Mouse (Mus musculus) lung, adult 2 months (tissue): ENCODE data around the gene Nfkb1.
A peak's percentile ranks its signal among the peaks of the same experiment; 100 is the strongest.

Source experiments
- CTCF ChIP-seq: fragments of 200-500 bp; IDR thresholded peaks from 2 replicates; pipeline ENCODE4 v1.5.1; 2011; ENCODE audit warnings: mild to moderate bottlenecking, low read length, control low read depth; ENCODE audit not compliant: insufficient read depth
- POLR2A ChIP-seq: fragments of 200-500 bp; IDR thresholded peaks from 2 replicates; pipeline ENCODE4 v1.6.1; 2011; ENCODE audit warnings: low read depth, mild to moderate bottlenecking, control low read depth, low read length, borderline replicate concordance; ENCODE audit errors: extremely low read depth

- TF ChIP-seq CTCF (0 out of 2 replicates have a peak, but pooled peaks have one; percentile 6), POLR2A (no peak)
Observed at GRCm38 (mm10) chr3:135594238-135594917, 97.0 kb downstream of the Nfkb1 start.
